Mouse (Mus musculus): ENCODE data around the gene Ttc30a2. TPM values are rescaled to one million over a fixed set of nuclear protein-coding genes. Genes with fewer than 3 reads are reported as not detected.
A peak's percentile ranks its signal among the peaks of the same experiment; 100 is the strongest.

Ttc30a2 gene
- polyA plus RNA-seq, 1 experiment from 2014 or later: 0.22 TPM

DNA sequence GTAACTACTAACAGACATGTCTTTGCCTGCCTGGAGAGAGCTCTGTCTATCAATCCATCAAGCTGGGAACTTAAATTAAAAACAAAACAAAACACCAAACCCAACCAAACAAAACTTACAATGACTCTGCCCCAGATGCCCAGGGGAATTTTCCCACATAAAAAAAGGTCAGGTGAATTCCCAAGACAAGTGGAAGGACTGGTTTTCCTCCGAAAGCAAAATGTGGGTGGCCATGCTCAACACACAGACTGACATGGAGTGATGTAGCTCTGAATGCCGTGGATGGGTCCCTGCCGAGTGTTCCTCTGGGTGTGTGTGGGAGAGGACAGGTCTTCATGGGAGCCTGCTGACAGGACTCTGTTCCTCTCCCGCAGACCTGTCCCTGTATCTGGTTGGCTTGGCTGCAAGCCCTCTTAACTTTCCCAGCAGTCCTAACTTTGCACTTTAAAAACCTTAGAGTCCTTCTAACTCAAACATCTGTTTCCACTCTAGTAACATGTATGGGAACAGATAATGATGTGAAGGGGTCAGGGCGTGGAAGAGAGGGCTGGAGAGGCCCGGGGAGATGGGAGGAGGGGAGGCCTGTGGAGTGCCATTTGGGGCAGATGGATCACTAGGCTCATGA lies 13.7 kb upstream of the Ttc30a2 start:
- DNase-seq (no peak), ATAC-seq (no peak)
- H3K4me2 ChIP-seq (ENCODE audit: low read depth, low read length): no peak overlapping the region
- no peaks in the 10 kb centered on the region for H3K27me3 ChIP-seq (ENCODE audit: insufficient read depth, low read length)
- H3K27ac ChIP-seq (ENCODE audit: low read depth): no peak overlapping the region
- H3K4me1 ChIP-seq (ENCODE audit: insufficient read depth): no peaks in the 10 kb centered on the region
- H3K36me3 ChIP-seq (replicated peaks; ENCODE audit: insufficient read depth, low read length): no peaks in the 10 kb centered on the region
- 61% methylated on average over 6 of the region's 6 CpGs for WGBS (ENCODE audit: insufficient replicate concordance)
- H3K4me3 ChIP-seq (ENCODE audit: low read depth, low read length): no peak overlapping the region
- no peak for TF ChIP-seq EP300 (IDR thresholded peaks at IDR 0.05; ENCODE audit: low read depth)
- TF ChIP-seq CTCF (IDR thresholded peaks at IDR 0.05; ENCODE audit: low read depth): no peak
- no peak overlapping the region for H3K9ac ChIP-seq (replicated peaks)
- H3K9me3 ChIP-seq (ENCODE audit: low read length): no peaks in the 10 kb centered on the region

DNA sequence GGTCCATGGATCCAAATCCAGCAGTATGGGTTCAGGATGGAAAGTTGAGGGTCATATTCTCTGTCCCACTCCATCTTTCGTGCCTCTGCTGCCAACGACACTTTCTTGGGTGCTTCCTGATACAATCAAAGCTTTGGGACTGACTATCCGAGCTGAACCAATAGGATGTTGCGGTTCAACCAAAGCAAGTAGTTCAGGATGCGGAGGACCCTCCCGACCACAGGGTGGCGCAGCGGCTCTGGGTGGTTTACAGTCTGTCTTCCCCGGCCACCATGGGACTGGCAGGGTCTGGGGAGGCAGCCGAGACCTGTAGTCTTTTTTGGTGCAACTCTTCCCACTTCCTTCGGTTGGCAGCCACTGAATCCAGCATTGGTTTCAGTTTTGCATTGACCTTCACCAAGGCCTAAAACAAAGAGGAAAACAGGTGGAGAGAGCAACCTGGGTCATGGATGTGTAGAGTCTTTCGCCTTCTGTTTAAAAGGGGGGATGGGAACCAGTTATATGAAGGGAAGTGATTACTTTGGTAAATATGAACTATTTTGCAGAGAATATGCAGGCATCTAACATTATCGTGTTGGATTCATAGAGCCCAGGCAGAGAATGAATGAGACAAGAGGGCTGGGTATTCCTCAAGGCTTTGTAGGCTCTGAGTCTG lies 13.0 kb upstream of the Ttc30a2 start:
- H3K27ac ChIP-seq (ENCODE audit: low read depth): no peak overlapping the region
- H3K9ac ChIP-seq (replicated peaks): no peak overlapping the region
- TF ChIP-seq EP300 (IDR thresholded peaks at IDR 0.05; ENCODE audit: low read depth) (no peak), CTCF (IDR thresholded peaks at IDR 0.05; ENCODE audit: low read depth) (peak; percentile 78)
- H3K36me3 ChIP-seq (replicated peaks; ENCODE audit: insufficient read depth, low read length): no peaks in the 10 kb centered on the region
- H3K27me3 ChIP-seq (ENCODE audit: insufficient read depth, low read length): no peaks in the 10 kb centered on the region
- H3K4me1 ChIP-seq (ENCODE audit: insufficient read depth): no peaks in the 10 kb centered on the region
- DNase-seq: peak; percentile 82
- 35% methylated on average over 13 of the region's 13 CpGs for WGBS (ENCODE audit: insufficient replicate concordance)
- H3K4me3 ChIP-seq (ENCODE audit: low read depth, low read length): no peak overlapping the region
- peak; percentile 72 for ATAC-seq
- peak overlapping the region; percentile 33 for H3K4me2 ChIP-seq (ENCODE audit: low read depth, low read length)
- no peaks in the 10 kb centered on the region for H3K9me3 ChIP-seq (ENCODE audit: low read length)

DNA sequence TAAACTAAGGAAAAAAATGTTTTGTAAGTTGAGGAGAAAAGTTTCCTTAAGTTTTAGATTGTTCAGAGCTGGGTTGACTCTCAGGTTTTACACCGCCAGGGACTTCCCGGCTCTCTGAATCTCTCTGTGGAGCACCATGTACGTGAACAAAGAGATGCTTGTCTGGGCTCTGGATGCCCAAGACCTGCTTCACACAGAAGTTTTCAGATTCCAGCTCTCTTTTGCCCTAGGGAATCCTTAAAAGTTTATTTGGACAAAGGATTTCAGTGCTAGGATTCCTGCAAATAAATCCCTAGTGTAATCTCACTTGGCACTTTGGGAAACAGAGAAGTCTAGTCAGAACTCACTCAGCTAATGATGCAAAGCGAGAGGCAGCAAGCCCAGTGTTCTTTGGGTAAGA lies 11.7 kb upstream of the Ttc30a2 start:
- Histone ChIP-seq H3K27me3 (ENCODE audit: insufficient read depth, low read length) (no peaks in the 10 kb centered on the region), H3K4me1 (ENCODE audit: insufficient read depth) (no peaks in the 10 kb centered on the region), H3K9me3 (ENCODE audit: low read length) (no peaks in the 10 kb centered on the region), H3K4me2 (ENCODE audit: low read depth, low read length) (no peak overlapping the region), H3K9ac (replicated peaks) (no peak overlapping the region), H3K27ac (ENCODE audit: low read depth) (no peak overlapping the region), H3K4me3 (ENCODE audit: low read depth, low read length) (no peak overlapping the region), H3K36me3 (replicated peaks; ENCODE audit: insufficient read depth, low read length) (no peaks in the 10 kb centered on the region)
- 74% methylated on average over 4 of the region's 4 CpGs for WGBS (ENCODE audit: insufficient replicate concordance)
- ATAC-seq (no peak), DNase-seq (no peak)
- no peak for TF ChIP-seq CTCF (IDR thresholded peaks at IDR 0.05; ENCODE audit: low read depth)
- no peak for TF ChIP-seq EP300 (IDR thresholded peaks at IDR 0.05; ENCODE audit: low read depth)

DNA sequence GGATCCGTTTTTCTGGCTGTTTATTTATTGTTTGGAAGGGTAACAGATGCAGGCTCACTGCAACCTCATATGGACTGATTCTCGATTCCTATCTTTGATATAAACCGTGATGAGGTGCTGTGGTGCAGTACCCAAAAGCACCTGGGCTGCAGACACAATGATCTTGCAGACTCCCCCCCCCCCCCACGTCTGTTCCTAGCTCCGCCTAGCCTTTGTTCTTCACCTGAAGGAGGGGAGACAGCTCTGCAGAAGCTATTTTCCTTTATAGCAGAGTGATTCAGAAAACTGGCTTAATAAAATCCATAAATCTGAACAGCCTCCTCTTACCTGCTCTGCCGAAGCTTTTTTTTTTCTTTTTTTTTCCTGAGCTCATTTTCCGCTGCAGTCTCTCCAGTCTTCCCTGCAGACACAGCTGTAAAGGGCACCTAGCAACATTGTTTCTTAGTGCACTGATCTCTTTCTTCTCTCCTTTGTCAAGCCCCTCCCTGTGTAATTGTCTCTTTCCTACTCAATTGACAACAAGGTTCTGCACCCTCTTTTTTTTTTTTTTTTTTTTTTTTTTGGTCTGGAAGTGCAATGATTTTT lies 10.9 kb upstream of the Ttc30a2 start:
- no peak overlapping the region for H3K4me2 ChIP-seq (ENCODE audit: low read depth, low read length)
- WGBS (ENCODE audit: insufficient replicate concordance): 59% methylated on average over 7 of the region's 7 CpGs
- no peaks in the 10 kb centered on the region for H3K36me3 ChIP-seq (replicated peaks; ENCODE audit: insufficient read depth, low read length)
- no peak for ATAC-seq
- H3K4me1 ChIP-seq (ENCODE audit: insufficient read depth): no peaks in the 10 kb centered on the region
- H3K9ac ChIP-seq (replicated peaks): no peak overlapping the region
- no peaks in the 10 kb centered on the region for H3K27me3 ChIP-seq (ENCODE audit: insufficient read depth, low read length)
- no peak overlapping the region for H3K27ac ChIP-seq (ENCODE audit: low read depth)
- H3K4me3 ChIP-seq (ENCODE audit: low read depth, low read length): no peak overlapping the region
- H3K9me3 ChIP-seq (ENCODE audit: low read length): no peaks in the 10 kb centered on the region
- DNase-seq: no peak
- TF ChIP-seq EP300 (IDR thresholded peaks at IDR 0.05; ENCODE audit: low read depth) (no peak), CTCF (IDR thresholded peaks at IDR 0.05; ENCODE audit: low read depth) (no peak)

DNA sequence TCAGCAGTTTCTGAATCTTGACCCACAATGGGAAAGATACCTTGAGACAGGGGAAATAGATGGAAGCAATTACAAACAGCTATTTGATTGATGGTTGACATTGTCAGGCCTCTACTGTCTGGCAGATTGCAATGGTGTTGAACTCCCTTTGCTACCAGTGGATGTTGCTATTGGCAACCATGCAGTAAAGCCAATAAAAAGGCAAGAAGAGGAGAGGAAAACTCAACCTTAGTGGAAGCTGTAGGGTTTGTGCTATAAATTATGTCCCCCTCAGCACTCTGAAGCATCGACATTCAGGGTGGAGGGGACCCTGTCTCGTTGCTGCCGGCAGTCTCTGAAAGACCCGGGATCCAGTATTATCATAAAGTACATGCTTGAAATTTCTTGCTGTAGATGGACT lies 10.4 kb upstream of the Ttc30a2 start:
- H3K4me2 ChIP-seq (ENCODE audit: low read depth, low read length): no peak overlapping the region
- H3K9ac ChIP-seq (replicated peaks): no peak overlapping the region
- H3K27ac ChIP-seq (ENCODE audit: low read depth): no peak overlapping the region
- 56% methylated on average over 4 of the region's 4 CpGs for WGBS (ENCODE audit: insufficient replicate concordance)
- TF ChIP-seq CTCF (IDR thresholded peaks at IDR 0.05; ENCODE audit: low read depth) (no peak), EP300 (IDR thresholded peaks at IDR 0.05; ENCODE audit: low read depth) (no peak)
- H3K4me1 ChIP-seq (ENCODE audit: insufficient read depth): no peaks in the 10 kb centered on the region
- H3K4me3 ChIP-seq (ENCODE audit: low read depth, low read length): no peak overlapping the region
- no peaks in the 10 kb centered on the region for H3K9me3 ChIP-seq (ENCODE audit: low read length)
- no peaks in the 10 kb centered on the region for H3K27me3 ChIP-seq (ENCODE audit: insufficient read depth, low read length)
- DNase-seq: no peak
- ATAC-seq: no peak
- no peaks in the 10 kb centered on the region for H3K36me3 ChIP-seq (replicated peaks; ENCODE audit: insufficient read depth, low read length)

DNA sequence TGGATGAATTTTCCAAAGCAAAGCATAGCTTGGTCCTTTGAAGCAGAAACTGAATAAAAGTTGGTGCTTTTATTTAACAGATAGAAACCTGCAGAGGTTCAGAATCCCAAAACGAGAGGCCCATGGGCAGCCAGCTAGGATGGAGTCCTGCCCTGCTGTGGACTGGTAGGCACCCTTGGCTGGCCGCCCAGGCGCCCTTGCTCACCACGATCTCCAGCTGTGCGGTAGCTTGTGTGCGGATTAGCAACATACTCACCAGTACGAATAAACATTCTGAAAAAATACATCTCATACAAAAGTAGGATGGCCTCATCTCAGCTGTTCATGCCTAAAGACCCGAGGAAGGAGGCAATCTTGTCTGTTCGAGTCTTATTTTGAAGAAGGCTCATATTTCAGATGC lies 9.8 kb upstream of the Ttc30a2 start:
- no peak overlapping the region for H3K9ac ChIP-seq (replicated peaks)
- 75% methylated on average over 9 of the region's 9 CpGs for WGBS (ENCODE audit: insufficient replicate concordance)
- TF ChIP-seq EP300 (IDR thresholded peaks at IDR 0.05; ENCODE audit: low read depth): no peak
- no peak for TF ChIP-seq CTCF (IDR thresholded peaks at IDR 0.05; ENCODE audit: low read depth)
- no peak for ATAC-seq
- H3K4me2 ChIP-seq (ENCODE audit: low read depth, low read length): no peak overlapping the region
- no peaks in the 10 kb centered on the region for H3K36me3 ChIP-seq (replicated peaks; ENCODE audit: insufficient read depth, low read length)
- H3K27me3 ChIP-seq (ENCODE audit: insufficient read depth, low read length): no peaks in the 10 kb centered on the region
- H3K4me3 ChIP-seq (ENCODE audit: low read depth, low read length): no peak overlapping the region
- no peak for DNase-seq
- no peaks in the 10 kb centered on the region for H3K4me1 ChIP-seq (ENCODE audit: insufficient read depth)
- H3K27ac ChIP-seq (ENCODE audit: low read depth): no peak overlapping the region
- H3K9me3 ChIP-seq (ENCODE audit: low read length): no peaks in the 10 kb centered on the region

Data from liver, postnatal 0 days (tissue).